Mouse (Mus musculus) left cerebral cortex, adult 9 months (tissue): ENCODE results near the gene Ltc4s.

Experiments
- DNase-seq, 2 experiments: peaks; one replicate each; pipeline ENCODE4 v3.0.0; 2022; ENCODE audit warnings: low spot score in 2 of 2

Ltc4s gene

DNA sequence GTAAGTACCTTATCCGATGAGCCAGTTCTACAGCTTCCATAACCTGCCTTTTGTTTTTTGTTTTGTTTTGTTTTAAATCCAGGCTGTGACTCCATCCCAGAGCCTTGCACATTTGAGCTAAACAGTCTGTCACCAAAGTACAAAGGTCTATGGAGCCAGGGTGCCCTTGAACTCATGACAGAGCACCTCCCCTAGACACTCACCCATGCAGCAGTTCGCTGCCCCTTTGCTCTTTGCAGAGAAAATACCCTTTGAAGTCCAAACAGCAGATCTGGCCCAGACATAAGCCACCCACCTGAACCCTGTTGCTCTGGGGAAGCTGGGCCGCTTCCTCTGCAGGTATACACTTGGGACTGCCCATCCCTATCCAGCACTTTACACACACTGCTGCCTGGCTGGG is 36.8 kb downstream of the Ltc4s start:
- DNase-seq, result no peak

DNA sequence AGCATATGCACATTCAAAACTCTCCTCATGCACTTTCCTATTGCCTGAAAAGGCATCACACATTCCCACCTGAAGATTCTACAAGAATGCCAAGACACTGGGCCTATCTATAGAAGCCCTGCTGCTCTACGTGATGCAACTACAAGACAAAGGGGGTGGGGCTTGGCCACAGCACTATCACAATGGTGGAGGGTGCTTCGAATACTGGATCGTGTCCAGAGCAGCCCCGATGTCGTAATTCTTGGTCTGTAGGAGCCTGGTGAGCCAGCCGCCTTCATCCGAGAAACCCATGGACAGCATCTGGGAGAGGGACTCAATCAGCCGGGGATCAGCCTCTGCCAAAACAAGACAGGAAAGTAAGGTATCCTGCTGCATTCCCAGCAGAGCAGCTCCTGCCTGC is 37.8 kb downstream of the Ltc4s start:
- DNase-seq, result no peak

DNA sequence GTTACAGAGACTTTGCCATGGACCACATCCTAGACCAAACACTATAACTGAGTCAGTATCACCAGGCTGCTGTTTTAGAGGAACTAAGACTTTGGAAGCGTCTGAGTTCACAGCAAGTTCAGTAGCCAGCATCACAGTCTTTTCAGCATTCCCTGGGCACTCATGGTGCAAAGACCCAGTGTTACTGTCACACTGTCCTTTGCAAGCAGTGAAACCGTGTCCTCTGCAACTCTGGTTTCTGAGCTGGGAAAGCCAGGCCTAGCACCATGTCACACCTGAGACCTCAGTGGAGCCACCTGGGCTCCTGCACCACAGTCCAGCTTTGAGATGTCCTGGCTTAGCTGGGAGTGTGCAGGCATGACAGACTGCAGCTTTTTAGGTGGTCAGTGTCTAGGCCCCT is 39.5 kb downstream of the Ltc4s start:
- no peak for DNase-seq

DNA sequence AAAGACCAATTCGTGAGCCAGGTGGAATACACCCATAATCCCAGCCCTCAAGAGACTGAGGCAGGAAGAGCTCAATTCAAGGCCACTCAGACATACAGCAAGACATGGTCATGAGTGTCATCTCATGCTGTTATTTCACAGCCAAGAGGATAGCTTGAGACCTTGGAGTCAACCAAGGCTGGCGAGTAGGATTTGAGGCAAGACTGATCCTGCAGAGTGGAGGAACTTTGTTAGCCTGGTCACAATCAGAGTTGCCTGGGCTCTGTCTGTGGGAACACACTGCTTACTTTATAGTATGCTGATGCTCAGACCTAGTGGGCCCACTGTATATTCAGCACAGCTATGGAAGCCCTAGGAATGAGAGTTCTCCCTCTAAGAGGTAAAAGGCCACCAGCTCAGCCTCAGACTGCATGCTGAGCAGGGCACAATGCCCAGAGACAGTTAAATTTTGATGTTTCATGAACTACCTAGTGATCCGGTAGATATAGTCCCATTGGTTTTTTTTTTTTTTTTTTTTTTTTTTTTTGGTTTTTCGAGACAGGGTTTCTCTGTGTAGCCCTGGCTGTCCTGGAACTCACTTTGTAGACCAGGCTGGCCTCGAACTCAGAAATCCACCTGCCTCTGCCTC is 40.1 kb downstream of the Ltc4s start:
- DNase-seq, result no peak

DNA sequence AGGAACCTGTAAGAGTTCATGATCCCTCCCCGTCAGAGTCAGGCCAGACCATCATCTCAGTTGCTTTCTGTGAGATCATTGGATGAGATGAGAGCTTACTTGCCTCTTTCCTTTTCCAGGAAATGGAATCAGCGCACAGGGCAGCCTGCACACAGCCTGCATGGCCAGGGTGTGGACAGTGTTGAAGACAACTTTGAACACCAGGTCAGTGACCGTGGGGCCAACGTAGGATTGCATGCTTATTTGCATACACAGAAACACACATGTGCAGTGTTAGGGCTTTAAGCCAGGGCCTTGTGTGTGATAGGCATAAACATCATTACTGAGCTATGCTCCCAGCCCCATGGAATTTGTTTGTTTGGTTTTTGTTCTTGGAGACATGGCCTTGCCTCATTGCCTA is 40.9 kb downstream of the Ltc4s start:
- DNase-seq, result no peak

DNA sequence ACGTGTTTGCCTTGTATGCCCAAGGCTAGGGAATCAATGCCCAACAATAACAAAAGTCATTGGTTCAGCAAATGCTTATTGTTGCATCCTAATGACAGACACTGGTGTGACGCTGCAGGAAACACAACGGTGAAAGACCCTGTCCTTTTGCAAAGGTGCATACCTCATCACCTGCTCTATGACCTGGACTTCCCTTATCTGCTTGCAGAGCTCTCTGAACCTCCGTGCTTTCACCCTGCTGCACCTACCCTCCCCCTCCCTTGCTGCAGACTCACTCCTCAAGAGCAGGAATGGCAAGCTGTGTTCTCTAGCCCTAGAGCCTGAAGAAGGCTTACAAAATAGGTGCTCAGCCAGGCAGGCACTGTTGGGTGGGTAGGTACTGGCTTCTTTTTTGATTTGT is 43.6 kb downstream of the Ltc4s start:
- no peak for DNase-seq

DNA sequence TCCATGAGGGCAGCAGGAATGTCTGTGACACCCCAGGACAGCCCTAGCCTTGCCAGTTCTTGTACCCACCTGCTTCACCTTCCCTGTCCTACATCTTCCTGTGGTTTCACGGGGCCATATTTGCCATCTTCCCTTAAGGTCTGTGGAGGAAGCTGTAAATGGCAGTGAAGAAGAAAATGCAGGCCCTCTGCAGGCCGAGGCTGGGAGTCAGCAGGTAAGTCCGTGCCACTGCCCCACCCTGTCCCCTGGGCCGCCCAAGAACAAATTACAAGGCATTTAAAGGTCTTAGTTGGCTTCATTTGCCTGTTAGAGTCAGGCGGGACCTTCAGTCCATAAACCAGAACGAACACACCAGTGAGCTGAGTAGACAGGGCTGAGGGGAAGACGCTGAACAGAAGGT is 44.3 kb downstream of the Ltc4s start:
- DNase-seq, result no peak

DNA sequence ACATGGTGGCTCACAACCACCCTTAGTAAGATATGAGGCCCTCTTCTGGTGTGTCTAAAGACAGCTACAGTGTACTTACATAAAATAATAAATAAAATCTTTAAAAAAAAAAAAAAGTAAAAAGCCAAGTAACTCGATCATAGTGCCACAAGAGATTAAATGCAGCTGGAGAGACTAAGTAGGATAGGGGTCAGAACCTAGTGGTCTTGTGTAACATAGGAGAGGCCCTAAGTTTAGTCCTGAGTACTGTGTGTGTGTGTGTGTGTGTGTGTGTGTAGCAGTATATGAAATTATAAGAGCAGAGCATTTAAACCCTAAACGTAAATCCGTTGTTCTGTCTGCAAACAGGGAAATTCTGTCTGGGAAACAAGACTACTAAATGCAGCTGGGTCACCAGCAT is 46.1 kb downstream of the Ltc4s start:
- no peak for DNase-seq

DNA sequence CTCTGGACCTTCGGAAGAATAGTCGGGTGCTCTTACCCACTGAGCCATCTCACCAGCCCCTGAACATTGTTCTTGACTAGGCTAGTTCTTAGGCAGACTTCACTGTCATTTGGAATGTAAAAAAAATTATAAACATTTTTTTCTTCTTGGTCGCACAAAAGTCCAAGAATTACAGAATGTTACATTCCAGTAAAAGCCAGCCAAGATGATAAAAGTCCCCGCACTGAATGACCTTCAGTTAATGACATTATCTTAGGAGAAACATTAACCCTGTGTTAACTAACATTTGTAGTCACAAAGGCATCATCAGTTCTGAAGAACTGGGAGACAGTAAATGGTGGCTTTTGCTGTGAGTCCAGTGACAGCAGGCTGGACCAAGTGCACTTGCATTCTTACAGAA is 48.1 kb downstream of the Ltc4s start:
- DNase-seq, result no peak

DNA sequence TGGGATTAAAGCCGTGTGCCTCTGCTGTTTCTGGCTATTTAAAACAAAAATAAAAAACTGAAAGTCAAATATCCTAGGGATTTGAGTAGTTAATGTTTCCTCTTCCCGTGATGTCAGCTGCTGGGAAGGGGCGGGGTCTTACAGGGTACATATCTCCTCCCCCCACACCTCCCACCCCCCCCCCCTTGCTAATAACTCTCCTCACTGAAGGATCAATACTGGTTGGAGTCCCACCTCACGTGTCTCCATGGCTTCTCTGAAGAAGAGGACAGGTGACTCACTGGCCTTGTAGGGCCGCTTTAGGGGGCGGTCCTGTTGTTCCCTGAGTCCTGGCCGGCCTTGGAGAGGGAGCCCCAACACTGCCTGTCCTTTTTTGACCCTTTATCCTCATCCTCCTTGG is 49.7 kb downstream of the Ltc4s start:
- DNase-seq, result no peak
